Mouse (Mus musculus) sigmoid colon, adult 10 weeks (tissue): ENCODE results near the gene Ttc24. TPM values are rescaled to one million over a fixed set of nuclear protein-coding genes. Genes with fewer than 3 reads are reported as not detected.

Experiments used
- polyA plus RNA-seq: library from polyadenylated mRNA; stranded (reverse); fragments of 350-450 nt; fragmentation: Illumina TruSeq; extraction: RNeasy Lipid Tissue Mini Kit (QIAGEN cat#74804); gene quantifications from one replicate; pipeline ENCODE4 v1.2.3, GENCODE M21; 2014; ENCODE audit warnings: low read depth, low replicate concordance

Ttc24 gene
- not detected for polyA plus RNA-seq

GRCm38 (mm10) chr3:88078204-88078603 lies at the start of gene Ttc24:
Gene Ttc24 (minus strand): TSS chr3:88078304.

GRCm38 (mm10) chr3:88081345-88082223 lies 3.5 kb upstream of the Ttc24 start, which contains the start of gene Iqgap3:
Gene Iqgap3 (plus strand): TSS chr3:88081971.

GRCm38 (mm10) chr3:88057902-88058696 lies 20.0 kb downstream of the Ttc24 start, which contains the start of gene Naxe:
Gene Naxe (minus strand): TSS chr3:88058495.

GRCm38 (mm10) chr3:88042661-88043421 lies 35.3 kb downstream of the Ttc24 start, which contains the start of gene Gpatch4:
Gene Gpatch4 (plus strand): TSS chr3:88043108.

GRCm38 (mm10) chr3:88027434-88028186 lies 50.5 kb downstream of the Ttc24 start, which contains the start of gene Hapln2:
Gene Hapln2 (minus strand): TSS chr3:88027583.

Other genes starting within 250 kb of the Ttc24 start
- gene Sh2d2a, start 231.5 kb downstream of the Ttc24 start, polyA plus RNA-seq: 0.22 TPM
- gene Prcc, start 192.7 kb downstream of the Ttc24 start, polyA plus RNA-seq: 3.7 TPM
- 113 TPM for gene Hdgf, start 172.0 kb downstream of the Ttc24 start, polyA plus RNA-seq
- 171 TPM for gene Mrpl24, start 158.8 kb downstream of the Ttc24 start, polyA plus RNA-seq
- 31.3 TPM for gene Isg20l2, start 148.0 kb downstream of the Ttc24 start, polyA plus RNA-seq
- 12.1 TPM for gene Rrnad1, start 147.6 kb downstream of the Ttc24 start, polyA plus RNA-seq
- gene Crabp2, start 129.6 kb downstream of the Ttc24 start, polyA plus RNA-seq: not detected
- gene Nes, start 107.2 kb downstream of the Ttc24 start, polyA plus RNA-seq: 2.8 TPM
- not detected for gene Bcan, start 78.1 kb downstream of the Ttc24 start, polyA plus RNA-seq
- gene Hapln2, start 50.7 kb downstream of the Ttc24 start, polyA plus RNA-seq: not detected
- 5.5 TPM for gene Gpatch4, start 35.2 kb downstream of the Ttc24 start, polyA plus RNA-seq
- 15.5 TPM for gene Naxe, start 19.8 kb downstream of the Ttc24 start, polyA plus RNA-seq
- 0.54 TPM for gene Iqgap3, start 3.7 kb upstream of the Ttc24 start, polyA plus RNA-seq
- gene Mef2d, start 64.1 kb upstream of the Ttc24 start, polyA plus RNA-seq: 18.0 TPM
- not detected for gene Rhbg, start 176.4 kb upstream of the Ttc24 start, polyA plus RNA-seq
- not detected for gene Gm38392, start 208.9 kb upstream of the Ttc24 start, polyA plus RNA-seq
- 3.9 TPM for gene Tsacc, start 218.7 kb upstream of the Ttc24 start, polyA plus RNA-seq
- 72.4 TPM for gene Cct3, start 218.8 kb upstream of the Ttc24 start, polyA plus RNA-seq
- 3.2 TPM for gene Glmp, start 246.7 kb upstream of the Ttc24 start, polyA plus RNA-seq